Mouse (Mus musculus) lung, embryonic 14.5 days (tissue): ENCODE data around the gene Cd63. TPM values are rescaled to one million over a fixed set of nuclear protein-coding genes. Genes with fewer than 3 reads are reported as not detected.

Experiments
- ATAC-seq: fragments of 200-750 bp; cut with Nextera tagmentation; 2 replicates; pipeline ENCODE4 v1.8.0; 2017; ENCODE audit warnings: mild to moderate bottlenecking, moderate TSS enrichment, moderate library complexity; ENCODE audit not compliant: insufficient read depth
- DNase-seq: peaks from one replicate; pipeline ENCODE4 v3.0.0-alpha.2; 2015
- H3K27ac ChIP-seq: fragments of 300-500 bp; sonication (generic); 2 replicates; pipeline ENCODE4 v1.5.1; 2014; ENCODE audit warnings: low read depth, mild to moderate bottlenecking, moderate library complexity
- H3K27me3 ChIP-seq: fragments of 300-500 bp; sonication (generic); 2 replicates; pipeline ENCODE4 v1.6.1; 2014; ENCODE audit warnings: low read length, control low read depth; ENCODE audit not compliant: insufficient read depth
- H3K36me3 ChIP-seq: fragments of 300-500 bp; sonication (generic); 2 replicates; pipeline ENCODE4 v1.6.1; 2014; ENCODE audit warnings: control low read depth; ENCODE audit not compliant: insufficient read depth
- H3K4me1 ChIP-seq: fragments of 300-500 bp; sonication (generic); 2 replicates; pipeline ENCODE4 v1.6.1; 2014; ENCODE audit warnings: antibody characterized with exemption, control low read depth; ENCODE audit not compliant: insufficient read depth
- H3K4me2 ChIP-seq: fragments of 300-500 bp; sonication (generic); 2 replicates; pipeline ENCODE4 v1.6.1; 2014; ENCODE audit warnings: mild to moderate bottlenecking
- H3K4me3 ChIP-seq: fragments of 300-500 bp; sonication (generic); 2 replicates; pipeline ENCODE4 v1.5.1; 2014; ENCODE audit warnings: low read depth, low read length
- H3K9ac ChIP-seq: fragments of 300-500 bp; sonication (generic); 2 replicates; pipeline ENCODE4 v1.6.1; 2014
- H3K9me3 ChIP-seq: fragments of 300-500 bp; sonication (generic); 2 replicates; pipeline ENCODE4 v1.6.1; 2016; ENCODE audit warnings: low read depth, low read length, control low read depth
- CTCF ChIP-seq: IDR thresholded peaks from 2 replicates; pipeline ENCODE4 v1.5.1; 2016; ENCODE audit warnings: antibody characterized with exemption, low read depth
- WGBS: fragments of 180-500 bp; shearing (Covaris S2); extraction: QIAGEN DNeasy Blood & Tissue Kit; methylation state at CpG from one replicate; pipeline ENCODE4 v1.1.7; 2014; 5-methylcytosine and 5-hydroxymethylcytosine counted together
- polyA plus RNA-seq: library from polyadenylated mRNA; unstranded; fragments of >200 nt; fragmentation: Nextera tagmentation; extraction: Ambion mirVana; gene quantifications from 2 replicates; pipeline ENCODE4 v1.2.1, GENCODE M21; 2014

Gene Cd63
- polyA plus RNA-seq, 1 experiment from 2014 or later = 459 TPM

GRCm38 (mm10) chr10:128895952-128896693 lies 4.7 kb upstream of the Cd63 start:
- no peak overlapping the region for H3K4me3 ChIP-seq
- H3K9ac ChIP-seq = no peak overlapping the region
- H3K4me2 ChIP-seq = peak overlapping the region; percentile 26; the same call in 1 of the 2 replicates
- no peak overlapping the region for H3K27ac ChIP-seq
- TF ChIP-seq CTCF = no peak
- WGBS = 6% methylated on average over 17 of the region's 17 CpGs
- peaks cover 5% of the 10 kb centered on the region; the same call in 1 of the 2 replicates for H3K4me1 ChIP-seq
- 0 out of 2 replicates have a peak, but pooled peaks cover 11% of the 10 kb centered on the region for H3K27me3 ChIP-seq
- H3K9me3 ChIP-seq = no peaks in the 10 kb centered on the region
- no peak for ATAC-seq
- H3K36me3 ChIP-seq = no peaks in the 10 kb centered on the region
- peak; percentile 37 for DNase-seq

DNA sequence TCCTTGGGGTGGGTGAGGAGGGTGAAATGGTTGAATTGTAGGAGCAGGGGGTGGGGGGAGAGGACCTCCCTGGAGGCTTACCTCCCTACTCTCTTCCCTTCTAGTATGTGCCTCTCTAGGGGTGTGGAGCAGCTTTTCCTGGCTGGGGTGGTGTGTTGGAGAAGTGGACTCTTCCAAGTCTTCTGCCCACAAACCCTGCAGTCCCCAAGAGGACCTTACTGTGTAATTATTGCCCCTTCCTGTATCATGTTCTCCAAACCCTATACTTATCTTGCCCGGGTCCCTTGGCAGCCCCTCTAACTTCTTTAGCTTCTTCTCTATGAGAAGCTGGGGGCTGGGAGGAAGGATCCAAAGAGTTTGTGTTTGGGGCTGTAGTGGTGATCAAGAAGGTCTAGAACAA lies 4.0 kb upstream of the Cd63 start:
- ATAC-seq (no peak), DNase-seq (no peak)
- Histone ChIP-seq H3K9me3 (no peaks in the 10 kb centered on the region), H3K4me3 (no peak overlapping the region), H3K9ac (no peak overlapping the region), H3K27me3 (0 out of 2 replicates have a peak, but pooled peaks cover 11% of the 10 kb centered on the region), H3K27ac (no peak overlapping the region), H3K4me1 (peaks cover 5% of the 10 kb centered on the region; the same call in 1 of the 2 replicates), H3K4me2 (no peak overlapping the region), H3K36me3 (no peaks in the 10 kb centered on the region)
- WGBS = 32% methylated on average over 1 of the region's 1 CpGs
- no peak for TF ChIP-seq CTCF

- 6% methylated on average over 1 of the region's 1 CpGs for WGBS
- H3K27ac ChIP-seq = peak overlapping the region; percentile 25; the same call in 1 of the 2 replicates
- no peak for ATAC-seq
Measured at GRCm38 (mm10) chr10:128897501-128897900, 3.3 kb upstream of the Cd63 start.

DNA sequence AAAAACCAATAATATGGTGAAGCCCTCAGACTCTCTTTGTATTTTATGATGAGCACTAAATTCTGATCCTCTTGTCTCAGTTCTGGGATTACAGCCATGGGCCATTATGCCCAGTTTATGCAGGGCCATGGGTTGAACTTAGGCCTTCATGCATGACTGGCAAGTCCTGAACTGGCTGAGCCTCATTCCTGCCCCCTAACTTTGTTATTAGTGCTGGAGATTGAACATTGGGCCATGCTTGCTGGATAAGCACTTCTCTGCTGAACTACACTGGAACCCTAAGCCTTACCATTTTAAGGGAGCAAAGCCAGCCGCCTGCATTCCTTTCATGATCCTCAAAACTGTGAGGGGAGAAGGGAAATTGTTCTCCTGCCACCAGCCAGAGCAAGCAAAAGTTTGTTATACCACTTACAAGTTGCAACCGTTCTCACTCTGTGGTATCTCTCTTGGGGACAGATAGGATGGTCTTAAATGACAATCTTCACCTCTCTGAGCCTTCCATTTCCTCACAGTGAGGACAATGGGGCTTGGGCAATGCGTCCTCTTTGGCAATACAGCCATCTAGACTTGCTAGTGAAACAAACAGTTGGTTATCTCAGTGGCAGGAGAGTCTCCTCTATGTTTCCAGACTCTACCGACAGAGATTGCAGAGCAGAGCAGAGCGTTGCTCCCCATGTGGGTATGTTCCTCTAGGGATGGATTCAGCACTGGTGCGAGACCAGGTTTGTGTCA lies 864 bp upstream of the Cd63 start:
- Histone ChIP-seq H3K9ac (no peak overlapping the region), H3K27me3 (0 out of 2 replicates have a peak, but pooled peaks cover 5% of the 10 kb centered on the region), H3K27ac (no peak overlapping the region), H3K4me3 (no peak overlapping the region), H3K36me3 (no peaks in the 10 kb centered on the region), H3K4me1 (0 out of 2 replicates have a peak, but pooled peaks cover 5% of the 10 kb centered on the region), H3K4me2 (no peak overlapping the region), H3K9me3 (no peaks in the 10 kb centered on the region)
- no peak for TF ChIP-seq CTCF
- ATAC-seq (no peak), DNase-seq (no peak)
- WGBS = 75% methylated on average over 6 of the region's 6 CpGs

More at GRCm38 (mm10) chr10:128897501-128897900, 3.3 kb upstream of the Cd63 start:
- no peak overlapping the region for H3K4me3 ChIP-seq
- H3K27me3 ChIP-seq = 0 out of 2 replicates have a peak, but pooled peaks cover 11% of the 10 kb centered on the region
- no peak overlapping the region for H3K4me2 ChIP-seq
- DNase-seq = peak; percentile 39
- H3K9ac ChIP-seq = no peak overlapping the region
- H3K36me3 ChIP-seq = no peaks in the 10 kb centered on the region
- no peaks in the 10 kb centered on the region for H3K9me3 ChIP-seq
- TF ChIP-seq CTCF = no peak
- H3K4me1 ChIP-seq = 0 out of 2 replicates have a peak, but pooled peaks cover 5% of the 10 kb centered on the region

DNA sequence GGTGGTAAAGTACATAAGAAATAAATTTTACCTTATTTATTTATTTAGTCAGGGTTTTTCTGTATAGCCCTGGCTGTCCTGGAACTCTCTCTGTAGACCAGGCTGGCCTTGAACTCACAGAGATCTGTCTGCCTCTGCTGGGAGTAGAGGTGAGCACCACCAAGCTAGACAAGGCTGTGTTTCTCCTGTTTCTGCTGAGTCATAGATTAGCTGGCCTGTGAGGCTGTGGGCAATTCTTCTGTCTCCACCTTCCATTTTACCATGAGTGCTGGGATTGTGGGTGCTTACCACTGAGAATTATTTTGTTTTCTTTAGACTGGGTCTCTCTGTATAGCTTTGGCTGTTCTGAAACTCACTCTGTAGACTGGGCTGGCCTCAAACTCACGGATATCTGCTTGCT lies 620 bp downstream of the Cd63 start:
- TF ChIP-seq CTCF = no peak
- Histone ChIP-seq H3K27ac (no peak overlapping the region), H3K36me3 (no peaks in the 10 kb centered on the region), H3K9ac (no peak overlapping the region), H3K4me2 (no peak overlapping the region), H3K4me1 (0 out of 2 replicates have a peak, but pooled peaks cover 2% of the 10 kb centered on the region), H3K27me3 (no peaks in the 10 kb centered on the region), H3K4me3 (no peak overlapping the region), H3K9me3 (no peaks in the 10 kb centered on the region)
- WGBS = 47% methylated on average over 1 of the region's 1 CpGs
- ATAC-seq (no peak), DNase-seq (no peak)

DNA sequence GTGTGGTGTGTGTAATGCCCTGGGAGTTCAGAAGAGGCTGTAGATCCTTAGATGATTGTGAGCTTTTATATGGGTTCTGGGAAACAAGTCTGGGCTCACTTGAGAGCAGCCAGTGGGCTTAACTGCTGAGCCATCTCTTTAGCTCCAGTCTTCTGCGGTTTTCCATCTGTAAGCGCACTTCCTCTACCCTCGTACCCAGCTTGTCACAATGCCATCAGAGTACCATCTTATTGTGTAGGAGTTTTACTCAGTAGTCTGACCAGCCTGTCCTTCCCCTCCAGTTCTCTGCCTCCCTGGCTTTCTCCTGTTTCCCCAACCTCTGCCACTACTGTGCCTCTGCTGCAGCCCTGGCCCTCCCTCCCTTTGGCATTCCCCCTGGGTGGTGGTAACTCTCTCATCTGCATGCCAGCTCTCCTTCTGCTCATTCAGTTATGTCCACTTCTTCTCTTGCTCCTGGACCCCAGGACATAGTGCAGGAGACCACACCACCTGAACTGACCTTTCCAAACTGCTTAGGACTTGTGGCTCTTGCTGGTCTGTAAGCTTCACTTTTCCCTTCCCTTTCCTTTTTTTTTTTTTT lies 1.7 kb downstream of the Cd63 start:
- no peaks in the 10 kb centered on the region for H3K27me3 ChIP-seq
- H3K9me3 ChIP-seq = no peaks in the 10 kb centered on the region
- DNase-seq (no peak), ATAC-seq (no peak)
- H3K4me2 ChIP-seq = no peak overlapping the region
- no peak overlapping the region for H3K27ac ChIP-seq
- WGBS = 80% methylated on average over 3 of the region's 3 CpGs
- no peaks in the 10 kb centered on the region for H3K4me1 ChIP-seq
- H3K4me3 ChIP-seq = no peak overlapping the region
- H3K9ac ChIP-seq = no peak overlapping the region
- no peak for TF ChIP-seq CTCF
- no peaks in the 10 kb centered on the region for H3K36me3 ChIP-seq

DNA sequence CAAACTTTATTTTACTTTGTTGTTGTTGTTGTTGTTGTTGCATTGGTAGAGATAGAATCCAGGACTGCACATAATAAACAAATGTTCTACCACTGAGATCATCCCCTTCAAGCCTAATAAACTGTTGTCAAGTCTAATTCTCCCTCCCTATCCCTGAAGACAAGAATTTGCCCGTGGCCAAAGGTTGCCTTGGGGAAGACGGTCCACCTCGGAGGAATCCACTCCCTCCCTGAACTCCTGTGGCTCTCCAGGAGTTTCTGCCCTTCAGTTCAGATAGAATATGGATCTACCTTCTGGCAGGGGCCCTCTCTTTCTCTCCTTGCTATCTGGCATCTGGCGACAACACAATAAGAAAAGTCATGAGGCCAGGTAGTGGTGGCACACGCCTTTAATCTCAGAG lies 4.0 kb downstream of the Cd63 start:
- 71% methylated on average over 5 of the region's 5 CpGs for WGBS
- no peak for TF ChIP-seq CTCF
- peaks cover 4% of the 10 kb centered on the region; the same call in 1 of the 2 replicates for H3K4me1 ChIP-seq
- no peak overlapping the region for H3K27ac ChIP-seq
- no peak overlapping the region for H3K9ac ChIP-seq
- H3K27me3 ChIP-seq = no peaks in the 10 kb centered on the region
- no peak for ATAC-seq
- H3K4me2 ChIP-seq = no peak overlapping the region
- no peaks in the 10 kb centered on the region for H3K9me3 ChIP-seq
- no peak overlapping the region for H3K4me3 ChIP-seq
- DNase-seq = no peak
- H3K36me3 ChIP-seq = no peaks in the 10 kb centered on the region
